Mouse (Mus musculus): ENCODE measurements around the gene Smoc2. TPM values are rescaled to one million over a fixed set of nuclear protein-coding genes. Genes with fewer than 3 reads are reported as not detected.
A peak's percentile ranks its signal among the peaks of the same experiment; 100 is the strongest.

Gene Smoc2
- polyA plus RNA-seq, 1 experiment from 2014 or later: 169 TPM

DNA sequence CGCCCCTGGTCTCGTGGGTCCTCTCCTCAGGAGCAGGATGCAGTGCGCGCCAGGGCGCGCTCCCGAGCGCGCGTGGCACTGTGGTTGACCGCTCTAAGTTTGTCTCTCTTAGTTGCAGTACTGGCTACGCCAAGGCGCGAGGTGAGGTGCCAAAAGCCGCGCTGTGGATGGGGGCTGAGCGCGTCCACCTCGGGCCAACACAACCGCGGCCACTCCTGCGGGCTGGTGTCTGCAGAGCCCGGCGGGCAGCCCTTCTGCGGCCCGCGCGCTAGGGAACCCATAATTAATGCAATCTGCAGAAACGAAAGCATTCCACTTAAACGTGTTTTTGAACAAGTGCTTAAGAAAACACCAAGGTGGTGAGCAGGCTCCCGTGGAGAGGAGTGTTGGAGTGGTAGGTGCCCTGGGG, 1.1 kb downstream of the Smoc2 start:
- H3K4me2 ChIP-seq (replicated peaks): peak overlapping the region; percentile 96
- peak overlapping the region; percentile 69 for H3K4me3 ChIP-seq
- no peaks in the 10 kb centered on the region for H3K9me3 ChIP-seq
- no peaks in the 10 kb centered on the region for H3K36me3 ChIP-seq
- peaks cover 85% of the 10 kb centered on the region for H3K27me3 ChIP-seq
- peak; percentile 51; the same call in 1 of the 2 replicates for ATAC-seq (ENCODE audit: low FRiP score, low read depth)
- whole genome bisulfite sequencing: under 1% methylated on average over 31 of the region's 31 CpGs
- peak overlapping the region; percentile 70 for H3K27ac ChIP-seq
- peaks cover 42% of the 10 kb centered on the region for H3K4me1 ChIP-seq
- H3K9ac ChIP-seq: peak overlapping the region; percentile 76

DNA sequence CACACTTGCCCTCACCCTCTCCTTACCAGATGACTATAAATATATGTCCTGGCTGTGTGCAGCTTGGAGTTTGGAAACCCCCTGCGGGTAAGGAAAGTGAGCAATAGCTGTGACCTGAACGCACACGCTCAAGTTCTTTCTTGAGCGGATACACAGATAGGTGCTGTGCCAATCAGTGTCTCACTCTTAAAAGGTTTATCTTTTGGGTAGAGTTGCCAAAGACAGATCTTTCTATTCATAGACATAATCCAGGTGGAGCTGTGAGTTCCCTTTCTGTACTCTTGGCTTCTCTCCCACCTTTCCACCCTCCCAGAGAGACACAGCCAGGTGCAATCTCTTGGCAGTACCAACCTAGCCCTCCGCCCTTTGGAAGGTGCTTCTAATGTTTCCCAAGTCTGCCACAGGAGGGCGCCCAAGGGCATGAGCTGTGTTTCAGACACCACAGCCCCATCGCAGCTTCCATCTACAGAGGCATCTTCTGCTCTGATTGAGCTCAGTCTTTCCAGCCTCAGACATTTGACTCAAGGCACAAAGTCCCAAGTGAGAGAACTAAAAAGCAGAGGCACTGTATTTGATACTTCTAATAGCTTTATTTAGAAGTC, 8.8 kb downstream of the Smoc2 start:
- peak; percentile 77; the same call in 1 of the 2 replicates for ATAC-seq (ENCODE audit: low FRiP score, low read depth)
- peaks cover 23% of the 10 kb centered on the region for H3K27me3 ChIP-seq
- 36% methylated on average over 7 of the region's 7 CpGs for WGBS
- H3K9me3 ChIP-seq: no peaks in the 10 kb centered on the region
- H3K36me3 ChIP-seq: no peaks in the 10 kb centered on the region
- no peak overlapping the region for H3K9ac ChIP-seq
- peaks cover 24% of the 10 kb centered on the region for H3K4me1 ChIP-seq
- H3K27ac ChIP-seq: no peak overlapping the region
- no peak overlapping the region for H3K4me3 ChIP-seq
- no peak overlapping the region for H3K4me2 ChIP-seq (replicated peaks)

- no peak overlapping the region for H3K4me3 ChIP-seq
- no peaks in the 10 kb centered on the region for H3K36me3 ChIP-seq
- no peaks in the 10 kb centered on the region for H3K4me1 ChIP-seq
- no peak overlapping the region for H3K4me2 ChIP-seq (replicated peaks)
- no peak overlapping the region for H3K27ac ChIP-seq
- ATAC-seq (ENCODE audit: low FRiP score, low read depth): no peak
- peaks cover 7% of the 10 kb centered on the region for H3K27me3 ChIP-seq
- WGBS: 70% methylated on average over 5 of the region's 5 CpGs
- H3K9me3 ChIP-seq: no peaks in the 10 kb centered on the region
- H3K9ac ChIP-seq: no peak overlapping the region
Observed at GRCm38 (mm10) chr17:14293617-14294016, 14.3 kb downstream of the Smoc2 start.

- H3K4me3 ChIP-seq: no peak overlapping the region
- no peaks in the 10 kb centered on the region for H3K36me3 ChIP-seq
- no peak for ATAC-seq (ENCODE audit: low FRiP score, low read depth)
- no peak overlapping the region for H3K4me2 ChIP-seq (replicated peaks)
- H3K9ac ChIP-seq: no peak overlapping the region
- H3K27ac ChIP-seq: no peak overlapping the region
- H3K27me3 ChIP-seq: peaks cover 2% of the 10 kb centered on the region; the same call in 1 of the 2 replicates
- 85% methylated on average over 3 of the region's 3 CpGs for WGBS
- H3K4me1 ChIP-seq: no peaks in the 10 kb centered on the region
- H3K9me3 ChIP-seq: no peaks in the 10 kb centered on the region
Observed at GRCm38 (mm10) chr17:14295146-14295545, 15.8 kb downstream of the Smoc2 start.

GRCm38 (mm10) chr17:14300361-14300760, 21.1 kb downstream of the Smoc2 start:
- no peaks in the 10 kb centered on the region; the same call in 1 of the 2 replicates for H3K9me3 ChIP-seq
- peak; percentile 53; the same call in 1 of the 2 replicates for ATAC-seq (ENCODE audit: low FRiP score, low read depth)

GRCm38 (mm10) chr17:14301491-14302344, 22.4 kb downstream of the Smoc2 start:
- Histone ChIP-seq H3K27me3 (no peaks in the 10 kb centered on the region), H3K36me3 (no peaks in the 10 kb centered on the region), H3K4me2 (replicated peaks) (no peak overlapping the region), H3K4me1 (peaks cover 18% of the 10 kb centered on the region), H3K9ac (no peak overlapping the region), H3K9me3 (no peaks in the 10 kb centered on the region; the same call in 1 of the 2 replicates), H3K4me3 (no peak overlapping the region), H3K27ac (no peak overlapping the region)
- 39% methylated on average over 7 of the region's 7 CpGs for WGBS
- ATAC-seq (ENCODE audit: low FRiP score, low read depth): no peak

More at GRCm38 (mm10) chr17:14300361-14300760, 21.1 kb downstream of the Smoc2 start:
- Histone ChIP-seq H3K4me3 (no peak overlapping the region), H3K4me1 (peaks cover 18% of the 10 kb centered on the region), H3K36me3 (no peaks in the 10 kb centered on the region), H3K4me2 (replicated peaks) (no peak overlapping the region), H3K27me3 (no peaks in the 10 kb centered on the region), H3K27ac (no peak overlapping the region), H3K9ac (no peak overlapping the region)
- WGBS: 78% methylated on average over 5 of the region's 5 CpGs

- WGBS: 45% methylated on average over 6 of the region's 6 CpGs
- ATAC-seq (ENCODE audit: low FRiP score, low read depth): no peak
- no peak overlapping the region for H3K9ac ChIP-seq
Observed at GRCm38 (mm10) chr17:14302356-14302755, 23.1 kb downstream of the Smoc2 start.

GRCm38 (mm10) chr17:14303722-14304121, 24.4 kb downstream of the Smoc2 start:
- Histone ChIP-seq H3K27me3 (no peaks in the 10 kb centered on the region), H3K4me1 (peaks cover 20% of the 10 kb centered on the region), H3K36me3 (no peaks in the 10 kb centered on the region), H3K4me2 (replicated peaks) (no peak overlapping the region), H3K9me3 (no peaks in the 10 kb centered on the region; the same call in 1 of the 2 replicates), H3K4me3 (no peak overlapping the region), H3K9ac (no peak overlapping the region), H3K27ac (no peak overlapping the region)
- no peak for ATAC-seq (ENCODE audit: low FRiP score, low read depth)
- WGBS: 97% methylated on average over 6 of the region's 6 CpGs

More at GRCm38 (mm10) chr17:14302356-14302755, 23.1 kb downstream of the Smoc2 start:
- H3K36me3 ChIP-seq: no peaks in the 10 kb centered on the region
- H3K27me3 ChIP-seq: no peaks in the 10 kb centered on the region
- no peak overlapping the region for H3K4me2 ChIP-seq (replicated peaks)
- H3K9me3 ChIP-seq: no peaks in the 10 kb centered on the region; the same call in 1 of the 2 replicates
- peaks cover 18% of the 10 kb centered on the region for H3K4me1 ChIP-seq
- H3K27ac ChIP-seq: no peak overlapping the region
- no peak overlapping the region for H3K4me3 ChIP-seq

DNA sequence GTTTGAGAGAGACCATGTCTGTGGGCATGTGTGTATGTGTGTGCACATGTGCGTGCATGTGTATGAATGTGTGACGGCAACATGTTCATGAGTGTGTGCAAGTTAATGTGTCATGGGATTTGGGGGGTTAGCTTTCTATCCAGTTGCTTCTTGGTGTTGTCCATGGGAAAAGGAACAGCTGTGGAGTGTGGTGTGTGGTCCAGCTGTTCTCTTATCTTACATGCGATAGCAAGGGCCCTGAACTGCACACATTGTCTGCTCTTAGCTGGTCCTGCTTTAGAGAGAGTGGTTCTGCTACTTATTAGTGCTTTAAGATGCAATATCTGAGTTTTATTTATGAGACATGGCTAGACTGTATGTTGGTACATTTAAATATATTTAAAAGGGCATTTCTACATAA, 30.6 kb downstream of the Smoc2 start:
- H3K9me3 ChIP-seq: no peaks in the 10 kb centered on the region
- no peak overlapping the region for H3K4me2 ChIP-seq (replicated peaks)
- no peak for ATAC-seq (ENCODE audit: low FRiP score, low read depth)
- H3K9ac ChIP-seq: no peak overlapping the region
- 0 out of 2 replicates have a peak, but pooled peaks cover 2% of the 10 kb centered on the region for H3K27me3 ChIP-seq
- no peak overlapping the region for H3K4me3 ChIP-seq
- H3K27ac ChIP-seq: no peak overlapping the region
- WGBS: 72% methylated on average over 3 of the region's 3 CpGs
- H3K4me1 ChIP-seq: peaks cover 35% of the 10 kb centered on the region
- no peaks in the 10 kb centered on the region for H3K36me3 ChIP-seq

GRCm38 (mm10) chr17:14312440-14312839, 33.1 kb downstream of the Smoc2 start:
- H3K9me3 ChIP-seq: no peaks in the 10 kb centered on the region
- H3K4me2 ChIP-seq (replicated peaks): no peak overlapping the region
- WGBS: 85% methylated on average over 6 of the region's 6 CpGs
- no peak for ATAC-seq (ENCODE audit: low FRiP score, low read depth)
- H3K4me1 ChIP-seq: peaks cover 35% of the 10 kb centered on the region
- H3K4me3 ChIP-seq: no peak overlapping the region
- H3K27ac ChIP-seq: no peak overlapping the region
- no peaks in the 10 kb centered on the region for H3K36me3 ChIP-seq
- H3K27me3 ChIP-seq: 0 out of 2 replicates have a peak, but pooled peaks cover 2% of the 10 kb centered on the region
- no peak overlapping the region for H3K9ac ChIP-seq

DNA sequence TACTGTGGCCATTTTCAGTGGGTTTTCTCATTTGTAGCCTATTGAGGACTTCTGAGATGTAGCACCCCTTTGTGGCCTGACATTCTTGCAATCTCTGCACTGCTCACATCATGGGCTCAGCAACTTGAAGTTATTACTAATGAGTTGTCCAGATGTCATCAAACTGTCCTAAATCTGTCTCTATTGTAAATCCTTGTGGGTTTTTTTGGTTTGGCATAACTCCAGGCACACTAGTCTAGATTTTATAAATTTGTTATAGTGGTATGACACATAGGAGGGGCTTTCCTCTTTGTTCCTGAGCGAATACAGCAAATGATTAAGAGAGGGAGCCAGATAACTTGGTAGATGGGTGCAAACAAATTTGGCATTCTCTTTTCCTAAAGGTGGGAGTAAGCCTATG, 35.0 kb downstream of the Smoc2 start:
- no peak overlapping the region for H3K4me2 ChIP-seq (replicated peaks)
- no peaks in the 10 kb centered on the region for H3K36me3 ChIP-seq
- H3K9ac ChIP-seq: no peak overlapping the region
- WGBS: 86% methylated on average over 1 of the region's 1 CpGs
- no peak overlapping the region for H3K4me3 ChIP-seq
- H3K9me3 ChIP-seq: no peaks in the 10 kb centered on the region
- ATAC-seq (ENCODE audit: low FRiP score, low read depth): no peak
- no peak overlapping the region for H3K27ac ChIP-seq
- H3K27me3 ChIP-seq: 0 out of 2 replicates have a peak, but pooled peaks cover 2% of the 10 kb centered on the region
- peaks cover 28% of the 10 kb centered on the region for H3K4me1 ChIP-seq

- Histone ChIP-seq H3K4me2 (replicated peaks) (no peak overlapping the region), H3K4me3 (no peak overlapping the region), H3K9ac (no peak overlapping the region), H3K27me3 (0 out of 2 replicates have a peak, but pooled peaks cover 2% of the 10 kb centered on the region), H3K27ac (no peak overlapping the region), H3K9me3 (no peaks in the 10 kb centered on the region), H3K4me1 (peaks cover 21% of the 10 kb centered on the region), H3K36me3 (no peaks in the 10 kb centered on the region)
- WGBS: 85% methylated on average over 7 of the region's 7 CpGs
- ATAC-seq (ENCODE audit: low FRiP score, low read depth): no peak
Observed at GRCm38 (mm10) chr17:14316536-14316935, 37.2 kb downstream of the Smoc2 start.

Data from limb, embryonic 13.5 days (tissue).